Mouse (Mus musculus): ENCODE measurements around the gene 9330159F19Rik. TPM values are rescaled to one million over a fixed set of nuclear protein-coding genes. Genes with fewer than 3 reads are reported as not detected.

9330159F19Rik gene
- polyA plus RNA-seq, 2 experiments = 0.01 TPM; not detected in 1

GRCm38 (mm10) chr10:29213534-29214100 lies 2.2 kb downstream of the 9330159F19Rik start:
- DNase-seq (ENCODE audit: low read depth in 3 of 3, low spot score in 3 of 3) (no peak), ATAC-seq (ENCODE audit: insufficient read depth) (no peak)
- no peaks in the 10 kb centered on the region for H3K9me3 ChIP-seq (ENCODE audit: control insufficient read depth, low read length)
- no peak overlapping the region for H3K27ac ChIP-seq
- no peak overlapping the region for H3K4me2 ChIP-seq (ENCODE audit: low read depth)
- 45% methylated on average over 3 of the region's 3 CpGs for WGBS (ENCODE audit: insufficient replicate concordance)
- H3K4me1 ChIP-seq (replicated peaks; ENCODE audit: control insufficient read depth in 2 of 2, insufficient read depth in 2 of 2, low read length in 1 of 2) = no peaks in the 10 kb centered on the region
- H3K9ac ChIP-seq (replicated peaks) = no peak overlapping the region
- TF ChIP-seq CTCF (IDR thresholded peaks at IDR 0.05; ENCODE audit: low read depth) = no peak
- no peak for TF ChIP-seq EP300 (IDR thresholded peaks at IDR 0.05; ENCODE audit: low read depth)
- no peaks in the 10 kb centered on the region for H3K27me3 ChIP-seq (ENCODE audit: control insufficient read depth, insufficient read depth, low read length)
- no peak overlapping the region for H3K4me3 ChIP-seq (ENCODE audit: insufficient read depth in 1 of 2, low read depth in 2 of 2, low read length in 2 of 2)
- no peaks in the 10 kb centered on the region for H3K36me3 ChIP-seq (replicated peaks; ENCODE audit: control insufficient read depth, insufficient read depth, low read depth)

- TF ChIP-seq CTCF (IDR thresholded peaks at IDR 0.05; ENCODE audit: low read depth) (no peak), EP300 (IDR thresholded peaks at IDR 0.05; ENCODE audit: low read depth) (no peak)
- H3K9me3 ChIP-seq (ENCODE audit: control insufficient read depth, low read length) = no peaks in the 10 kb centered on the region
- no peak overlapping the region for H3K27ac ChIP-seq
- H3K36me3 ChIP-seq (replicated peaks; ENCODE audit: control insufficient read depth, insufficient read depth, low read depth) = no peaks in the 10 kb centered on the region
- H3K4me2 ChIP-seq (ENCODE audit: low read depth) = no peak overlapping the region
- no peak overlapping the region for H3K9ac ChIP-seq (replicated peaks)
- no peak for ATAC-seq (ENCODE audit: insufficient read depth)
- H3K27me3 ChIP-seq (ENCODE audit: control insufficient read depth, insufficient read depth, low read length) = no peaks in the 10 kb centered on the region
- DNase-seq (ENCODE audit: low read depth in 3 of 3, low spot score in 3 of 3) = no peak
- 67% methylated on average over 1 of the region's 1 CpGs for WGBS (ENCODE audit: insufficient replicate concordance)
- H3K4me1 ChIP-seq (replicated peaks; ENCODE audit: control insufficient read depth in 2 of 2, insufficient read depth in 2 of 2, low read length in 1 of 2) = no peaks in the 10 kb centered on the region
- H3K4me3 ChIP-seq (ENCODE audit: insufficient read depth in 1 of 2, low read depth in 2 of 2, low read length in 2 of 2) = no peak overlapping the region
Observed at GRCm38 (mm10) chr10:29216957-29217356, 5.6 kb downstream of the 9330159F19Rik start.

- Histone ChIP-seq H3K4me3 (ENCODE audit: insufficient read depth in 1 of 2, low read depth in 2 of 2, low read length in 2 of 2) (no peak overlapping the region), H3K9ac (replicated peaks) (no peak overlapping the region), H3K4me1 (replicated peaks; ENCODE audit: control insufficient read depth in 2 of 2, insufficient read depth in 2 of 2, low read length in 1 of 2) (no peaks in the 10 kb centered on the region), H3K36me3 (replicated peaks; ENCODE audit: control insufficient read depth, insufficient read depth, low read depth) (no peaks in the 10 kb centered on the region), H3K27ac (no peak overlapping the region), H3K4me2 (ENCODE audit: low read depth) (no peak overlapping the region), H3K9me3 (ENCODE audit: control insufficient read depth, low read length) (no peaks in the 10 kb centered on the region), H3K27me3 (ENCODE audit: control insufficient read depth, insufficient read depth, low read length) (no peaks in the 10 kb centered on the region)
- WGBS (ENCODE audit: insufficient replicate concordance) = 64% methylated on average over 2 of the region's 2 CpGs
- DNase-seq (ENCODE audit: low read depth in 3 of 3, low spot score in 3 of 3) (no peak), ATAC-seq (ENCODE audit: insufficient read depth) (no peak)
- TF ChIP-seq CTCF (IDR thresholded peaks at IDR 0.05; ENCODE audit: low read depth) = no peak
- no peak for TF ChIP-seq EP300 (IDR thresholded peaks at IDR 0.05; ENCODE audit: low read depth)
Observed at GRCm38 (mm10) chr10:29217451-29217850, 6.0 kb downstream of the 9330159F19Rik start.

- H3K27ac ChIP-seq = no peak overlapping the region
- TF ChIP-seq CTCF (IDR thresholded peaks at IDR 0.05; ENCODE audit: low read depth) = no peak
- no peak for TF ChIP-seq EP300 (IDR thresholded peaks at IDR 0.05; ENCODE audit: low read depth)
- no peaks in the 10 kb centered on the region for H3K27me3 ChIP-seq (ENCODE audit: control insufficient read depth, insufficient read depth, low read length)
- H3K4me1 ChIP-seq (replicated peaks; ENCODE audit: control insufficient read depth in 2 of 2, insufficient read depth in 2 of 2, low read length in 1 of 2) = no peaks in the 10 kb centered on the region
- no peaks in the 10 kb centered on the region for H3K9me3 ChIP-seq (ENCODE audit: control insufficient read depth, low read length)
- DNase-seq (ENCODE audit: low read depth in 3 of 3, low spot score in 3 of 3) (no peak), ATAC-seq (ENCODE audit: insufficient read depth) (no peak)
- WGBS (ENCODE audit: insufficient replicate concordance) = 61% methylated on average over 4 of the region's 4 CpGs
- no peak overlapping the region for H3K9ac ChIP-seq (replicated peaks)
- no peak overlapping the region for H3K4me2 ChIP-seq (ENCODE audit: low read depth)
- H3K4me3 ChIP-seq (ENCODE audit: insufficient read depth in 1 of 2, low read depth in 2 of 2, low read length in 2 of 2) = no peak overlapping the region
- no peaks in the 10 kb centered on the region for H3K36me3 ChIP-seq (replicated peaks; ENCODE audit: control insufficient read depth, insufficient read depth, low read depth)
Observed at GRCm38 (mm10) chr10:29225329-29225728, 13.9 kb downstream of the 9330159F19Rik start.

- Histone ChIP-seq H3K27me3 (ENCODE audit: control insufficient read depth, insufficient read depth, low read length) (no peaks in the 10 kb centered on the region), H3K9me3 (ENCODE audit: control insufficient read depth, low read length) (no peaks in the 10 kb centered on the region), H3K4me1 (replicated peaks; ENCODE audit: control insufficient read depth in 2 of 2, insufficient read depth in 2 of 2, low read length in 1 of 2) (no peaks in the 10 kb centered on the region), H3K4me2 (ENCODE audit: low read depth) (no peak overlapping the region), H3K27ac (no peak overlapping the region), H3K9ac (replicated peaks) (no peak overlapping the region), H3K36me3 (replicated peaks; ENCODE audit: control insufficient read depth, insufficient read depth, low read depth) (no peaks in the 10 kb centered on the region), H3K4me3 (ENCODE audit: insufficient read depth in 1 of 2, low read depth in 2 of 2, low read length in 2 of 2) (no peak overlapping the region)
- ATAC-seq (ENCODE audit: insufficient read depth) = no peak
- DNase-seq (ENCODE audit: low read depth in 3 of 3, low spot score in 3 of 3) = no peak
- 74% methylated on average over 2 of the region's 2 CpGs for WGBS (ENCODE audit: insufficient replicate concordance)
- no peak for TF ChIP-seq CTCF (IDR thresholded peaks at IDR 0.05; ENCODE audit: low read depth)
- TF ChIP-seq EP300 (IDR thresholded peaks at IDR 0.05; ENCODE audit: low read depth) = no peak
Observed at GRCm38 (mm10) chr10:29231208-29231607, 19.8 kb downstream of the 9330159F19Rik start.

Other genes with a start within 250 kb of the 9330159F19Rik start
- gene 2310057J18Rik, start 225.3 kb upstream of the 9330159F19Rik start, polyA plus RNA-seq (2012; rRNA removed) = not detected in 2 replicates
- gene 2310057J18Rik, start 225.3 kb upstream of the 9330159F19Rik start, polyA plus RNA-seq (2014; fragmentation: Nextera tagmentation; extraction: Ambion mirVana) = not detected in 2 replicates
- gene Soga3, start 67.8 kb upstream of the 9330159F19Rik start, polyA plus RNA-seq (2012; rRNA removed) = 0.02 and 0.08 TPM in 2 replicates
- gene Soga3, start 67.8 kb upstream of the 9330159F19Rik start, polyA plus RNA-seq (2014; fragmentation: Nextera tagmentation; extraction: Ambion mirVana) = not detected in 2 replicates
- gene Gm49353, start 12.7 kb upstream of the 9330159F19Rik start, polyA plus RNA-seq (2012; rRNA removed) = not detected in 2 replicates
- not detected in 2 replicates for gene Gm49353, start 12.7 kb upstream of the 9330159F19Rik start, polyA plus RNA-seq (2014; fragmentation: Nextera tagmentation; extraction: Ambion mirVana)
- gene Echdc1, start 101.6 kb downstream of the 9330159F19Rik start, polyA plus RNA-seq (2012; rRNA removed) = 4.9 and 10.4 TPM in 2 replicates
- 18.3 and 21.0 TPM in 2 replicates for gene Echdc1, start 101.6 kb downstream of the 9330159F19Rik start, polyA plus RNA-seq (2014; fragmentation: Nextera tagmentation; extraction: Ambion mirVana)
- gene Rnf146, start 150.8 kb downstream of the 9330159F19Rik start, polyA plus RNA-seq (2012; rRNA removed) = 9.7 and 16.1 TPM in 2 replicates
- 11.0 and 11.4 TPM in 2 replicates for gene Rnf146, start 150.8 kb downstream of the 9330159F19Rik start, polyA plus RNA-seq (2014; fragmentation: Nextera tagmentation; extraction: Ambion mirVana)

All from liver, embryonic 14.5 days (tissue).